Mouse (Mus musculus) macrophage (primary cell): ENCODE measurements around the gene Olfr476. TPM values are rescaled to one million over a fixed set of nuclear protein-coding genes. Genes with fewer than 3 reads are reported as not detected.
"Not testable (repeated sequence)": the region's sequence is repeated elsewhere in the genome, so short reads cannot be mapped to it uniquely, and the experiment has no call there.

Source experiments
- H3K27ac ChIP-seq: fragments of 350-480 bp; formaldehyde crosslinking; 2 replicates; pipeline ENCODE4 v1.9.0; 2021
- H3K36me3 ChIP-seq: fragments of 350-480 bp; formaldehyde crosslinking; 2 replicates; pipeline ENCODE4 v1.9.0; 2021; ENCODE audit errors: inconsistent target
- H3K4me3 ChIP-seq: fragments of 350-480 bp; formaldehyde crosslinking; 2 replicates; pipeline ENCODE4 v1.9.0; 2021; ENCODE audit errors: inconsistent target
- H3K79me2 ChIP-seq: fragments of 350-480 bp; formaldehyde crosslinking; 2 replicates; pipeline ENCODE4 v1.9.0; 2021; ENCODE audit errors: inconsistent target
- WGBS: methylation state at CpG from one replicate; pipeline ENCODE4 v1.1.7; 2026; ENCODE audit warnings: inconsistent platforms; ENCODE audit not compliant: missing documents; 5-methylcytosine and 5-hydroxymethylcytosine counted together
- polyA plus RNA-seq: library from polyadenylated mRNA; stranded (reverse); fragments of 250-400 nt; gene quantifications from 3 replicates; pipeline ENCODE4 v1.2.4, GENCODE M21; 2018; ENCODE audit warnings: inconsistent platforms
- total RNA-seq, 78 experiments: library from RNA; depleted of rRNA; stranded (reverse); fragments of 250-400 nt; gene quantifications; 1 replicate in 9 of 78; 2 replicates in 24 of 78; 3 replicates in 43 of 78; 4 replicates in 2 of 78; pipeline ENCODE4 v1.2.4; 2018; ENCODE audit warnings: inconsistent platforms in 56 of 78

Gene Olfr476
- total RNA-seq (2018; cell fraction: chromatin; rRNA removed), result not detected
- not detected for total RNA-seq (2018; cell fraction: cytosol; rRNA removed)
- total RNA-seq (2018; cell fraction: nucleus; rRNA removed), result not detected
- not detected in 3 replicates for polyA plus RNA-seq

DNA sequence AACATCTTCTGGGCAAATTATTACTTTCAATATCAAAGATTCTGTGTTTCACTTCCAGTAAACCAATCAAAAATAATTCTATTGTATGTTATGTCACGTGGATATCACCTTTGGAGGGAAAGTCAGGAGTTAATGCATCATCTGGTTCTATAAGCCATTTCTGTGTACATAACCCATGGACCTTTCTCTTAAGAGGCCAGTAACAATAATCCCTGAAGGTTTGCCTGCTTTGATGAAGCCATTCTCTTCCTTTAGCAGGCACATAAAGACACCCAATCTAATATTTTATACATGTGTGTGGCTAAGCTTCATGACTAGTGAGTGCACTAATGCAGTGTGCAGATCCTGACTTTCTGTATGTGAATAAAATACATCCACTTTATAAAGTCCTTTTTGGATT lies at the start of gene Olfr476:
Gene Olfr476, plus strand, starts transcription at position 301 of the 400 bp plus-strand sequence.
- 60% methylated on average over 1 of the region's 1 CpGs for WGBS
- H3K27ac ChIP-seq, result no peak within 1 kb of the TSS
- no peaks in the 10 kb centered on the region for H3K79me2 ChIP-seq
- H3K4me3 ChIP-seq, result no peak within 1 kb of the TSS
- no peaks in the 10 kb centered on the region for H3K36me3 ChIP-seq

DNA sequence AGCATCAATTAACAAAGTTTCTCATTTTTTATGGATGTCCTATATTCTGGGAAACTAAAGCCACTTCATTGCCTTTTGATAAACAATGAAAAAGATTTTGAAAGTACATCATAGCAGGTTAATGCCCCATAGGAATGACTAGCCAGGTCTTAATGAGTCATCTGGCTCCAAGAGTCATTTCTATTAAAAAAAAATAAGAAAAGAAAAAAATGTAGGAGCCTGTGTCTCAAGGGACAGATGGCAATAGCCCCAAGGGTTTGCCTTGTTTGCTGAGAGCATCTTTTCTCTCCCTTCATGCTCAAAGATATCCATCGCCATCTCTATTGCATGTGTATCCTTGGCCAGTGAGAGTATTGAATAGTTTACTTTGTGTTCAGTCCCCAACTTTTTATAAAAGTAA lies 34.5 kb upstream of the Olfr476 start, which contains the start of gene Olfr473:
Gene Olfr473, plus strand, starts transcription at position 301 of the 400 bp plus-strand sequence.
- WGBS, result 80% methylated on average over 1 of the region's 1 CpGs

DNA sequence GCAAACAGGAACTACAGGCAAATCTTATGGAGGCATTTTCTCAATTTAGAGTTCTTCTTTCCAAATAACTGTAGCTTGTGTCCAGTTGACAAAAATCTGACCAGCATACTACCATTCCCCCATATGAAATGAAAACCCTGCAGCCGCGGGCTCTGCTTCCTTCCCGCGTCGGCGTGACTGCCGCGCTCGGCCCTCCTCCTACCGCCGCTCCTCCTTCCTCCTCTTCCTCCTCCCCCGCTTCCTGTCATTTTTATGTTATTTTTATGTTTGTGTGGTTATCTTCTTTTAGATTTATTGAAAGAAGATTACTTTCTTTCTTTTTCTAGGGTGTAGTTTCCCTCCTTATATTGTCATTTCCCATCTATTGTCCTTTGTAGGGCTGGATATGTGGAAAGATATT lies 12.1 kb upstream of the Olfr476 start:
- 97% methylated on average over 6 of the region's 12 CpGs for WGBS
- H3K79me2 ChIP-seq, H3K36me3 ChIP-seq, H3K4me3 ChIP-seq, H3K27ac ChIP-seq: not testable (repeated sequence)

More for the DNA sequence above, 34.5 kb upstream of the Olfr476 start, which contains the start of gene Olfr473:
- no peaks in the 10 kb centered on the region for H3K79me2 ChIP-seq
- no peak within 1 kb of the TSS for H3K27ac ChIP-seq
- H3K36me3 ChIP-seq, result no peaks in the 10 kb centered on the region
- no peak within 1 kb of the TSS for H3K4me3 ChIP-seq

DNA sequence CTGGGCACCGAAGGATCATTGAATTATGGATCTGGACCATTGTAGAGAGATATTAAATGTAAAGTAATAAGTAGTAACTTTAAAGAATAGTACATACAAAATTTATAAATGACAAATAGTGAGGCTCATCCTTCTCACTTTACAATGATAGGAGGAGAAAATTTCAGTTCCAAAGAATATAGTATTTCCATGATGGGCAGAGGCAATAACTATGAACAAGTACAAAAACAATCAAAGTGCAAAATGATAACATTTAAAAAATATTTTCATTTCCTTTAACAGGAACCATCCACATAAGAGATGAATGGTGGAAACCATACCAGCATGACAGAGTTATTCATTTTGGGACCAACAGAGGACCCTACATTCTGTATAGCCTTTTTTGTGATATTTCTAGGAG lies 10.3 kb upstream of the Olfr476 start, which contains the start of gene Olfr474:
Gene Olfr474, plus strand, starts transcription at position 301 of the 400 bp plus-strand sequence.
- no peak within 1 kb of the TSS for H3K27ac ChIP-seq
- no peaks in the 10 kb centered on the region for H3K79me2 ChIP-seq
- 87% methylated on average over 1 of the region's 1 CpGs for WGBS
- H3K4me3 ChIP-seq, result no peak within 1 kb of the TSS
- H3K36me3 ChIP-seq, result no peaks in the 10 kb centered on the region

DNA sequence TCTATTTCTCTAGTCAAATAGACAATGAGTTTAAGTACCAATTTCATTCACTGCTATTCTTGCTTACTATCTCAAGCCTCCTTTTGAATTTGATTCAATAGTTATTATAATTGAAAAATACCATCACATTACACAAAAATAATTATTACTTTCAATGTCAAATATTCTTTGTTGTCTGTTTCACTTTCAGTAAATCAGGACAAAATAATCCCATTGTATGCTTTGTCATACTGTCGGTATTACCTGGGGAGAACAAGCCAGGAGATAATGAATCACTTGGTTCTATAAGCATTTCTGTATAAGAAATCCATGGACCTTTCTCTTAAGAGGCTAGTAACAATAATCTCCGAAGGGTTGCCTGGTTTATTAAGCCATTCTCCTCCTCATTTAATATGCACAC lies 21.8 kb downstream of the Olfr476 start, which contains the start of gene Olfr477:
Gene Olfr477, plus strand, starts transcription at position 301 of the 400 bp plus-strand sequence.
- H3K79me2 ChIP-seq, result no peaks in the 10 kb centered on the region
- WGBS, result 74% methylated on average over 2 of the region's 2 CpGs
- no peaks in the 10 kb centered on the region for H3K36me3 ChIP-seq
- no peak within 1 kb of the TSS for H3K4me3 ChIP-seq
- H3K27ac ChIP-seq, result no peak within 1 kb of the TSS

DNA sequence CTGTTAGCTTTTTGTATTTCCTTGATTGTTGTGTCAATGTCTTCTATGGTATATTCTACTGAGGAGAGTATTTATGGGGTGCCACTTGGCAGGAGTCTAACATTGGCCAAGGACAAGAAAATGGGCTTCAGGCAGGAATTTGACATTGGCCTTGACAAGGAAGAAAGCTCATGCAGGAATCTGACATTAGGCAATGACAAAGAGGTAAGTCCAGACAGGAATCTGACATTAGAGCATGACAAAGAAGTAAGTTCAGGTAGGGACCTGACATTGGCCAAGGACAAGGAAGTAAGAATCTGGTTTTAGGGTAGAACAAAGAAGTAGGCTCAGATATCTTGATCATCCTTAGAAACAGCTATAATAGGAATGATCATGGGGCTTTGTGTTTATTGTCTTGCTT lies 49.7 kb downstream of the Olfr476 start:
- H3K79me2 ChIP-seq, H3K36me3 ChIP-seq, H3K4me3 ChIP-seq, H3K27ac ChIP-seq: not testable (repeated sequence)

Other genes starting within 250 kb of the Olfr476 start
- gene Cyb5r2, start 206.8 kb upstream of the Olfr476 start, polyA plus RNA-seq, result not detected in 3 replicates
- not detected in 3 replicates for gene Ovch2, start 163.6 kb upstream of the Olfr476 start, polyA plus RNA-seq
- gene Olfr467, start 152.5 kb upstream of the Olfr476 start, polyA plus RNA-seq, result not detected in 3 replicates
- not detected in 3 replicates for gene Olfr469, start 139.3 kb upstream of the Olfr476 start, polyA plus RNA-seq
- not detected in 3 replicates for gene Olfr470, start 117.3 kb upstream of the Olfr476 start, polyA plus RNA-seq
- not detected in 3 replicates for gene Olfr472, start 66.9 kb upstream of the Olfr476 start, polyA plus RNA-seq
- not detected in 3 replicates for gene Olfr473, start 34.4 kb upstream of the Olfr476 start, polyA plus RNA-seq
- not detected in 3 replicates for gene Olfr474, start 10.2 kb upstream of the Olfr476 start, polyA plus RNA-seq
- not detected in 3 replicates for gene Olfr477, start 21.9 kb downstream of the Olfr476 start, polyA plus RNA-seq
- not detected in 3 replicates for gene Olfr478, start 69.2 kb downstream of the Olfr476 start, polyA plus RNA-seq
- not detected in 3 replicates for gene Olfr479, start 85.9 kb downstream of the Olfr476 start, polyA plus RNA-seq
- not detected in 3 replicates for gene Olfr480, start 102.5 kb downstream of the Olfr476 start, polyA plus RNA-seq
- gene Olfr481, start 115.1 kb downstream of the Olfr476 start, polyA plus RNA-seq, result not detected in 3 replicates
- 0.11 TPM in 1 of 3 replicates, not detected in the others for gene Olfr482, start 132.8 kb downstream of the Olfr476 start, polyA plus RNA-seq
- not detected in 3 replicates for gene Olfr483, start 136.0 kb downstream of the Olfr476 start, polyA plus RNA-seq
- not detected in 3 replicates for gene Olfr484, start 162.6 kb downstream of the Olfr476 start, polyA plus RNA-seq
- not detected in 3 replicates for gene Olfr485, start 195.1 kb downstream of the Olfr476 start, polyA plus RNA-seq
- gene Olfr486, start 207.9 kb downstream of the Olfr476 start, polyA plus RNA-seq, result not detected in 3 replicates
- gene Olfr487, start 249.8 kb downstream of the Olfr476 start, polyA plus RNA-seq, result not detected in 3 replicates